Mouse (Mus musculus): ENCODE data around the gene Foxo3.
A peak's percentile ranks its signal among the peaks of the same experiment; 100 is the strongest.

Gene Foxo3

DNA sequence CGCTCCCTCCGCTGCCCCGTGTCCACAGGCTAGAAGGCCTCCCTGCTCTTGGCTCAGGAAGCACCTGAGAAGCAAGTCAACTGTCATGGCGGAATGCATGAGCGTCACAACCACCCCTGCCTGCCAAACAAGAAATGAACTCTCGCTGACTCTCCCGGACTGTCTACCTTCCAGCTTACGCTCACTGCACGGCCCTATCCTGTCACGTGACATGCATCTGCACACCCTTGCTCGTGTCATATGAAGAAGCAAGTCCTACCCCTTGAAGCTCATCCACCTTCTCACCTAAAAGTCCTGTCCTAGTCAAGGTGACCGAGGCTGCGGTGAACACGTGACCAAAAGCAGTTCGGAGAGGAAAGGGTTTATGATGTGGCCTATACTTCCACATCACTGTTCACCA is 50.4 kb downstream of the Foxo3 start:
- no peak for DNase-seq (ENCODE audit: low read depth, low spot score)

DNA sequence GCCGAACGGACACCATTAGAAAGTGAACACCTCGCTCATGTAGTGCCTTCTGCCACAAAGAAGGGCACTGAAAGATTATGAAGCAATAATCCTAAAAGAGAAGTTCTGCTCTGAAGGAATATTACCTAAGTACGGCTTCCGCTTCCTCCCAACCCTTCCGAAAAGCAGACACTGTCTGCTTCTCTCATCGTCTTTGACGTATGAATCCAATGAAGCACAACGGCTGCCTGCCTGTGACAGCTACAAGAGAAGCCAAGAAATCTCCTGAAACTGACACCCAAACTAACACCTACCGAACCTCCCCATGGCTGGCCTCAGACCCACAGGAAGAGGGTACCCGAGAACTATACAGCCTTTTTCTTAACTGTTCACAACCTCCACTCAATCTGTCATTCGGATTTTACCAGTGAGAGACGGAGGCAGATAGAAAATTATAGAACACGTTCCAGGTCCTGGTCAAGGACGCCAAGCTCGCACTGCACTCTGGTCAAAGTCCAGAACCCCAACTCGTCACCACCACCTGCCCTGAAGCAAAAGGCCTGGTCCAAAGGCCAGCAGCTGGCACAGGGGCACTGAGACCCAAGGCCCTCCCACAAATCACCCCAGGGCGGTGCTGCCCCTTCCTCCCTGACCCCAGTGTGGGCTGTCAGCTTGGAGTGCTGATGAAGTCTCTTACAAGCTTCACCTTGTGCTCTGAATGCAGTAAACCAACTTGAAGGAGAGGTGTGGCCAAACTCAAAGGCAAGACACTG is 51.2 kb downstream of the Foxo3 start:
- no peak for DNase-seq (ENCODE audit: low read depth, low spot score)

- no peak for DNase-seq (ENCODE audit: low read depth, low spot score)
Observed at GRCm38 (mm10) chr10:42221996-42222395, 54.6 kb downstream of the Foxo3 start.

DNA sequence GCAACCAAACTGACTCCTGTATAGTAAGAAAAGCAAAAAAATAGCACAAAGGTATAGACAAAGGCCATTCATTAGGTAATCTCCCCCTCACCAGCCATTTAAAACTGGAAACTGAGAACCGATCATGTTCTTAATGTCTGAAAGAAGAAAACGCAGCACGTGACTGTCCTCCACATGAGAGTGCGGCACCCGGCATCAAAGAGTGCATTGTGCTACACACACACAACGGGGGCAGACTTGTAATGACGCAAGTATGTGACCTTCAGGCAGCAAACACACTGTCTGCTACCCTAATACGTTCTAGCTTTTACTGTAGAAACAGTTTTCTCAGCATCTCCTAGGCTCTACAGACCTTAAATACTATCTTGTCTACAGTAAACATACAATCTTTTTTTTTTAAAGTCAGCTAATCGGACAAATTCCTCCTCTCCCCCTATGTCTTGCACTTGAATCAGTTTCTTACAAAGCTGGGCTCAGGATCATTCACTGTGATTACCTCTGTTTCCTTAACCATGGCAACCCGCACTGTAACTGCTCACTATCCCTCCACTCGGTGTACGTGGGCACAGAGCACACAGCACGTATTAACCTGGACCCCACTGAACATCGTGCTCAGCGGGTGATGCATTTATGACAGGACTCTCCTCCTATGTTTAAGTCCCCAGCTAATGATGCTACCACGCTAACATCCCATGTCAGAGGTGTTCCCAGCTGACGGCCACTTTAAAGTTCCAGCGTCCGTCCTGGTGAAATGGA is 55.2 kb downstream of the Foxo3 start:
- DNase-seq (ENCODE audit: low read depth, low spot score) = no peak

DNA sequence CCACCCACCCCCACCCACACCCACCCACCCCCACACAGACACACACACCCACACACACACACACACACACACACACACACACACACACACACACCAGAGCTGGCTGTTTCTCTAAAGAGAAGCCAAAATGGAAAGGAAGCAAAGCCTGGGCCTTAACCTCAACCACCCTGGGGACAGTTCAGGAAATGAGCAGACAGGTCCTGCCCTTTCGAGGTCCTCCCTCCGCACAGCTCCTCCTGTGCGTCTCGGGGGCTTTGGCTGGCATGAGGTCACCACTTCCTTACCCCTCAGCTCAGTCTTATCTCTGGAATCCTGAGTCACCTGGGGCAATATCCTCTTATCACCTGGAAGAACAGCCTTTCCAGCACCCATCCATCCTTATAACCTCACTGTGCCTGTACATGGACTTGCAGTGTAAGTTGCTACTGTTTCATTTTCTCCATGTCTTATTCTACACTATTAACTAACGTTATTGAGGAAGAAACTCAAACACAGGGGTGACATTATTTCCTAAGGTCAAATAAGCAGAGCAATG is 56.1 kb downstream of the Foxo3 start:
- DNase-seq (ENCODE audit: low read depth, low spot score) = no peak

DNA sequence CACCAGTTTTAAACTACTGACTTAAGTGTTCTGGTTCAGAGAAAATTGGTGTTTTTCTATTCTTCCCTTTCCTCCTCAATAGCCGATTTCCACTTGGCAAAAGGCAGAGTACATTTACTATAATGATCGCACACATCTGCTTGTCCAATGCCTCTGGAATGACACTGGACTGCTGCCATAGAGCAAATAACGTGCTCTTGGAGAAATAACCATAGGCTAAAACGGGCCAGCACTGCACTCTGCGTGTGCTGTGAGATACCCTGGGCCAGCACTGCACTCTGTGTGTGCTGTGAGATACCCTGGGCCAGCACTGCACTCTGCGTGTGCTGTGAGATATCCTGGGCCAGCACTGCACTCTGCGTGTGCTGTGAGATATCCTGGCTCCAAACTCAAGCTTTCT is 65.1 kb downstream of the Foxo3 start:
- no peak for DNase-seq (ENCODE audit: low read depth, low spot score)

GRCm38 (mm10) chr10:42210641-42211040 is 65.9 kb downstream of the Foxo3 start:
- DNase-seq (ENCODE audit: low read depth, low spot score) = no peak

GRCm38 (mm10) chr10:42209809-42210208 is 66.7 kb downstream of the Foxo3 start:
- no peak for DNase-seq (ENCODE audit: low read depth, low spot score)

GRCm38 (mm10) chr10:42207612-42208011 is 68.9 kb downstream of the Foxo3 start:
- DNase-seq (ENCODE audit: low read depth, low spot score) = no peak

DNA sequence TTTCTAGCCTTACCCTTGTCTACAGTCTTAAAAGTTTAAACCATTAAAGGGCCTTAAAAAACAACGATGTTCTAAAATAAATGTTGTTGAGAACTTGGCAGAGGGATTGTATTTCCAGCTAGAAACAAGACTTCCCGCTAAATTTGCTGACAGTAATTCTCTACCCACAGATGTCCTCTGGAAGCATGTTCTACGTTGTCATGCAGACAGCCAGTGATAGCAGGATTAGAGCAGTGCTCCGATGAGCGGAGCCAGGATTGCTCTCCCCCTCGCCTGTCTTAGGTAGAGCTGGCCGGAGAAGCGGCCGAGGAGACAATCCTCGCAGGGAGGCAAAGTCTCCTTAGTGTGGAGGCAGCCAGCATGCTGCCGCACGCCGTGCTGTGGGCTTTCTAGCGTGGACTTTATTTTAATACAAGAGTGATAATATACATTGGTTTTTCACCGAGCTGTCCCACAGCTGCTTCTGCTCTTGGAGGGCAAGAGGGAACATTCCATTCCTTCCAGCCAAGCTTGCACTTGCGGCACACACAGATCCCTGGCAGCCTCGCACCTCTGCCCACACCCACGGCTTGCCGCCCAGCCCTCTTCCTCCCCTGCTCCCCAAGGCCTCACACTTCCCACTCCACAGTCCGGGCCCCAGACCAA is 71.7 kb downstream of the Foxo3 start:
- peak; percentile 69 for DNase-seq (ENCODE audit: low read depth, low spot score)

GRCm38 (mm10) chr10:42203321-42204155 is 73.0 kb downstream of the Foxo3 start:
- peak; percentile 54 for DNase-seq (ENCODE audit: low read depth, low spot score)

DNA sequence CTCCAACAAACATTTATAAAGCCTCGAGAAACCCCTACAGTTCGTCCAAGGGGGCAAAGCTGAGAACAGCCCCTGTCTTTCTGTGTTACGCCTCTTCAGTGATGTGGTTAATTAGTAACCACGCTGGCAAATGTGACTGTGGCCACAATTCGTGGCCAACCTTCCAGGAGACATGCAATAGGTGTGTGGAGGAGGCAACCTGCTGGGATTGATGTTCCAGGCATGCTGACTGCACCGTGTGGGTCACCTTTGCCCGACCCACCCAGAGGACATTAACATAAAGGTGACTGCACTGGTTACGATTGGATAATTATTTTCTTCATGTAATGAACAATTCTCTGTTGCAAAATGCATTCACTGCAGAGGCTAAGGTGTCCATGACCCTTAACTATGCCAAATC is 74.0 kb downstream of the Foxo3 start:
- DNase-seq (ENCODE audit: low read depth, low spot score) = no peak

GRCm38 (mm10) chr10:42199472-42199871 is 77.1 kb downstream of the Foxo3 start:
- DNase-seq (ENCODE audit: low read depth, low spot score) = no peak

GRCm38 (mm10) chr10:42198682-42199081 is 77.9 kb downstream of the Foxo3 start:
- DNase-seq (ENCODE audit: low read depth, low spot score) = no peak

DNA sequence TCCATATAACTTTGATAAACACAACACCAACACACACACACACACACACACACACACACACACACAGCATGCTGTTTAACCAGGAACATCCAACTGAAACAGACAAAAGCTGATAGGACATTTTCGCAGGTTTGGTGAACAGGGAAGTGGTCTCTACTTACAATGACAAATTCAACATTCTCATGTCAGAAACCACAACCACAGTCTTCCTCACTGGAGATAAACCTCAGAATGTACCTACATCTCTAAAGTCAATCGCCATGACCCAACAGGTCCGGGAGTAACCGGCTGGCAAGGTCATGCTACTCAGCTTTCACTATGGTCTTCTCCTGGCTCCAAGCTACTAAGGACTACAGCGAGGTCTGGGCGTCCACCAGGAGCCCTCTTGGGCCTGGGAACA is 81.8 kb downstream of the Foxo3 start:
- no peak for DNase-seq (ENCODE audit: low read depth, low spot score)

- DNase-seq (ENCODE audit: low read depth, low spot score) = no peak
Observed at GRCm38 (mm10) chr10:42193981-42194380, 82.6 kb downstream of the Foxo3 start.

DNA sequence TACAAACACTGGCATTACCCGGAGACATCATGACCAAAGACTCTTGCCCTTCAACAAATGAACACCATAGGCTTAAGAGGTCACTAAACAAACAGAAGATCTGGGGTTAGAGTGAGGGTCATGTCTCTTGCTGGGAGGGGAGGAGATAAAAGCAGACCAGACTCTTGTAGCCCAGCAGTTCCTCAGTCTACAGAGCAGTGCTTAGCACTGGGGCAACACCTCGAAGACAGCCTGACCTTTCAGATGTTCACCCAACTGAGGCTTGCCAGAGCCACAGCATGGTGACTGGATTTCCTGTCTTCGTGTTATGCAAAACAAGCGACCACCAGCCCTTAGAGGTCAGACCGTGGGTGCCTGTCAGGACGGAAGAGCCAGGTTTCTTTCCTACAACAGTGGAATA is 83.6 kb downstream of the Foxo3 start:
- DNase-seq (ENCODE audit: low read depth, low spot score) = no peak

DNA sequence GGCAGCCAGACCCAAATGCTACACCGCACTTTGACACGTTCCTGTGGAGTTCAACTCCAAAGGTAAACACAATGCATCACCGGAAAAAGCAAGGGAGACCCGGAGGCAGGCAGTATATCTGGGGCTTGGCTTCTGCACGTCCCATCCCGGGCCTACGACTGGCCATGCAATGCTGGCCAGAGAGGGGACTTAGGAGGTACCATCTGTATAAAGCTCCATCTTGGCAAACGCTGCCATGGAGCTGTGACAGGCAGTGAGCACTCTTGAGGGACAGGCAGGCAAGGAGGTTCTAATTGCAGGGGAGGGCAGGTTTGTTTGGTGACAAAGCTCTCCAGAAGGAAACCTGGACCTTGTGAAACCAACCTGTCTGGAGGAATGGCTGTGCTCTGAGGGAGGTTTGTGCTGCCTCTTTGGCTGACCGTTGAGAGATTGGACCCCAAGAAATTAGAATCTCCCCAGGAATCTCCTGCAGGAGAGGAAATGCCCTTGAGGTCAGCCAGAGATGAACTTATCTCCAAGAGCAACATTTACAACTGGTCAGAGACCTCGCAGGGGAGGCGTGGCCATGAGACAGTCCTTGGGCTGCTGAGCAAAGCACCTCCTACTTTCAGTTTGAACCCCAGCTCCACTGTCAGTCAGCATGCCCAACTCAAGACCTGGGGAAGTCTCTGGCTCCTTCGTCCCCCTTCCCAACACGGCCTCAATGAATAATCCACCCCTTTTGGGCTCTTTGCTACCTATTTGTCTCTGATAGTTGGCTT is 86.7 kb downstream of the Foxo3 start:
- no peak for DNase-seq (ENCODE audit: low read depth, low spot score)

DNA sequence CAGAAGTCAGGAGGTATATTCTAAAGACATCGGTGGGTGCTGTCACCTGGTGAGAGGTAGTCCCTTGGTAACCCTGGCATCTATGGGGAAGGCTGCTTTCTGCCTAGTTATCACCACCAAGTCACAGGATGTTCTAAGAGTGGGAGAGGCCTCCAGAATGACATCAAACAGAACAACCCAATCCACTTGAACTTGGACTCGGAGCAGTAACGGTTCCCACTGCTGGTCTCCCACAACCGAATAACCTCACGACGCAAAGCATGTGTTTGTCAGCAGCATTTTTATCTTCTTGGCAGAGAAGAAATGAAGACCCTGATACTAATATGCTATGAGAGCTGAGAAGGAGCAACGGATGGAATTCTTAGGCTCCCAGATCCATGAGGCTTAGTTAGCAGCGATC is 87.5 kb downstream of the Foxo3 start:
- DNase-seq (ENCODE audit: low read depth, low spot score) = no peak

- no peak for DNase-seq (ENCODE audit: low read depth, low spot score)
Observed at GRCm38 (mm10) chr10:42188091-42188490, 88.5 kb downstream of the Foxo3 start.

GRCm38 (mm10) chr10:42186941-42187401 is 89.6 kb downstream of the Foxo3 start:
- no peak for DNase-seq (ENCODE audit: low read depth, low spot score)
